In the genomic region with DNA sequence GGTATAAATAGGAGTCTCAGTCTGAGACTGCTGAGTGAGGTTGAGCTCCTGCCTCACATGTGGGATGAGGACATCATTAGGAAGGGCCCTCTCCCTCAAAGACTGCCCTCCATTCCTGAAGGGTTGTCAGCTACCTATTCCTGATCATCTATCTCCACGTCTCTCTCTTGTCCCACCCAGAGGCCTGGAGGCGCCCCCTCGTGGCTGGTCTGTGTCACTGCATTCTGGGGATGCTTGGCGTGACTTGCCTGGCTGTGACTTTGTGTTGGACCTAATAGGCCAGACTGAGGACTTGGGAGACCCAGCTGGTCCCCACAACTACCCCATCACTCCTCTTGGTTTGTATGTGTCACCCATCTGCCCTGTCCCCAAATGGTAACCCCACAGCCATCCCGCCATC, we compare ENCODE assay signal across 8 mouse cellular contexts. TPM values are rescaled to one million over a fixed set of nuclear protein-coding genes. Genes with fewer than 3 reads are reported as not detected.
DNase-seq lines count a peak whose midpoint lies in the region; ATAC-seq and TF ChIP-seq lines count a peak whose summit lies in the region.

No protein-coding gene starts in this region.

- H3K27me3 ChIP-seq in forebrain, embryonic 11.5 days (ENCODE audit: control insufficient read depth, insufficient read depth, low read length), result no peaks in the 10 kb centered on the region; the same call in 1 of the 2 replicates
- H3K27me3 ChIP-seq in forebrain, embryonic 12.5 days, result peaks cover 17% of the 10 kb centered on the region
- no peaks in the 10 kb centered on the region for H3K27me3 ChIP-seq in liver, embryonic 14.5 days (ENCODE audit: control insufficient read depth, insufficient read depth, low read length)

- TF ChIP-seq EP300 in liver, embryonic 14.5 days (IDR thresholded peaks at IDR 0.05; ENCODE audit: low read depth), result no peak

- H3K4me2 ChIP-seq in forebrain, embryonic 11.5 days (ENCODE audit: low read depth, low read length, severe bottlenecking), result no peak overlapping the region
- H3K4me2 ChIP-seq in forebrain, embryonic 12.5 days, result no peak overlapping the region
- H3K4me2 ChIP-seq in liver, embryonic 14.5 days (ENCODE audit: low read depth), result no peak overlapping the region

- no peak overlapping the region for H3K4me3 ChIP-seq in forebrain, embryonic 11.5 days (ENCODE audit: low read depth, low read length)
- no peak overlapping the region for H3K4me3 ChIP-seq in forebrain, embryonic 12.5 days (replicated peaks)
- no peak overlapping the region for H3K4me3 ChIP-seq in liver, embryonic 14.5 days (ENCODE audit: insufficient read depth in 1 of 2, low read depth in 2 of 2, low read length in 2 of 2)

- no peak overlapping the region for H3K27ac ChIP-seq in forebrain, embryonic 11.5 days (ENCODE audit: low read depth, low read length)
- H3K27ac ChIP-seq in forebrain, embryonic 12.5 days, result no peak overlapping the region
- H3K27ac ChIP-seq in liver, embryonic 14.5 days, result no peak overlapping the region

- H3K9ac ChIP-seq in forebrain, embryonic 11.5 days (ENCODE audit: low read length), result no peak overlapping the region
- H3K9ac ChIP-seq in forebrain, embryonic 12.5 days, result no peak overlapping the region
- no peak overlapping the region for H3K9ac ChIP-seq in liver, embryonic 14.5 days (replicated peaks)

- no peaks in the 10 kb centered on the region for H3K36me3 ChIP-seq in forebrain, embryonic 11.5 days (ENCODE audit: control insufficient read depth, insufficient read depth, low read length)
- H3K36me3 ChIP-seq in forebrain, embryonic 12.5 days (replicated peaks), result no peaks in the 10 kb centered on the region
- H3K36me3 ChIP-seq in liver, embryonic 14.5 days (replicated peaks; ENCODE audit: control insufficient read depth, insufficient read depth, low read depth), result no peaks in the 10 kb centered on the region

- H3K4me1 ChIP-seq in forebrain, embryonic 11.5 days (replicated peaks; ENCODE audit: control insufficient read depth, insufficient read depth, low read length), result no peaks in the 10 kb centered on the region
- H3K4me1 ChIP-seq in forebrain, embryonic 12.5 days, result no peaks in the 10 kb centered on the region
- H3K4me1 ChIP-seq in liver, embryonic 14.5 days (replicated peaks; ENCODE audit: control insufficient read depth in 2 of 2, insufficient read depth in 2 of 2, low read length in 1 of 2), result peaks cover 0 to 5% of the 10 kb centered on the region in 2 experiments; a peak in 2 of 4 replicates

- no peaks in the 10 kb centered on the region for H3K9me3 ChIP-seq in forebrain, embryonic 11.5 days (ENCODE audit: control insufficient read depth, low read length)
- H3K9me3 ChIP-seq in forebrain, embryonic 12.5 days, result no peaks in the 10 kb centered on the region
- no peaks in the 10 kb centered on the region for H3K9me3 ChIP-seq in liver, embryonic 14.5 days (ENCODE audit: control insufficient read depth, low read length)

- WGBS in forebrain, embryonic 11.5 days, result 25% methylated on average over 5 of the region's 5 CpGs
- 24% methylated on average over 5 of the region's 5 CpGs for WGBS in forebrain, embryonic 12.5 days
- 21% methylated on average over 5 of the region's 5 CpGs for WGBS in liver, embryonic 14.5 days (ENCODE audit: insufficient replicate concordance)

- TF ChIP-seq CTCF in liver, embryonic 14.5 days (IDR thresholded peaks at IDR 0.05; ENCODE audit: low read depth), result peak; percentile 98

- no peak for ATAC-seq in forebrain, embryonic 11.5 days (replicated peaks; ENCODE audit: low FRiP score)
- ATAC-seq in forebrain, embryonic 12.5 days (ENCODE audit: low FRiP score), result no peak
- ATAC-seq in liver, embryonic 14.5 days (ENCODE audit: insufficient read depth), result no peak

- DNase-seq in forebrain, embryonic 11.5 days (ENCODE audit: low spot score), result peak; percentile 71
- peak; percentile 39 for DNase-seq in urinary bladder, postnatal 25 days (ENCODE audit: low spot score)
- DNase-seq in urinary bladder, postnatal 4 days (ENCODE audit: low spot score in 2 of 2), result no peak
- peak in 1 of 3 experiments; percentile 45 for DNase-seq in liver, embryonic 14.5 days (ENCODE audit: low read depth in 3 of 3, low spot score in 3 of 3)
- DNase-seq in thymus, postnatal 14 days, result peak; percentile 57
- DNase-seq in heart, adult 9 months (ENCODE audit: low spot score in 2 of 2), result no peak
- DNase-seq in urinary bladder, postnatal 36 days (ENCODE audit: low spot score in 2 of 2), result no peak

RNA-seq across cellular contexts. Expression of gene Smim5, which starts 18.8 kb away (rescaled TPM):
- polyA plus RNA-seq in forebrain, embryonic 11.5 days (2014; fragmentation: Nextera tagmentation; extraction: Ambion mirVana), result 2.0 and 2.6 TPM in 2 replicates
- polyA plus RNA-seq in forebrain, embryonic 12.5 days (2016; fragmentation: Nextera tagmentation; extraction: Ambion mirVana), result 1.1 and 1.3 TPM in 2 replicates
- 20.6 and 25.1 TPM in 2 replicates for polyA plus RNA-seq in liver, embryonic 14.5 days (2012; rRNA removed)
- polyA plus RNA-seq in liver, embryonic 14.5 days (2014; fragmentation: Nextera tagmentation; extraction: Ambion mirVana), result 45.3 and 48.8 TPM in 2 replicates

RNA-seq across cellular contexts. Expression of gene Myo15b, which starts 22.8 kb away (rescaled TPM):
- 0.16 TPM in 1 of 2 replicates, not detected in the other for polyA plus RNA-seq in forebrain, embryonic 11.5 days (2014; fragmentation: Nextera tagmentation; extraction: Ambion mirVana)
- polyA plus RNA-seq in forebrain, embryonic 12.5 days (2016; fragmentation: Nextera tagmentation; extraction: Ambion mirVana), result 0.17 and 0.31 TPM in 2 replicates
- 0.36 and 0.42 TPM in 2 replicates for polyA plus RNA-seq in liver, embryonic 14.5 days (2012; rRNA removed)
- 0.09 and 0.29 TPM in 2 replicates for polyA plus RNA-seq in liver, embryonic 14.5 days (2014; fragmentation: Nextera tagmentation; extraction: Ambion mirVana)

RNA-seq across cellular contexts. Expression of gene Smim6, which starts 30.8 kb away (rescaled TPM):
- 0.72 and 0.95 TPM in 2 replicates for polyA plus RNA-seq in forebrain, embryonic 11.5 days (2014; fragmentation: Nextera tagmentation; extraction: Ambion mirVana)
- polyA plus RNA-seq in forebrain, embryonic 12.5 days (2016; fragmentation: Nextera tagmentation; extraction: Ambion mirVana), result 0.49 and 1.1 TPM in 2 replicates
- polyA plus RNA-seq in liver, embryonic 14.5 days (2012; rRNA removed), result 1.5 and 1.8 TPM in 2 replicates
- polyA plus RNA-seq in liver, embryonic 14.5 days (2014; fragmentation: Nextera tagmentation; extraction: Ambion mirVana), result 2.0 and 2.2 TPM in 2 replicates

RNA-seq across cellular contexts. Expression of gene Sap30bp, which starts 52.1 kb away (rescaled TPM):
- polyA plus RNA-seq in forebrain, embryonic 11.5 days (2014; fragmentation: Nextera tagmentation; extraction: Ambion mirVana), result 55.2 and 56.3 TPM in 2 replicates
- 56.8 and 61.9 TPM in 2 replicates for polyA plus RNA-seq in forebrain, embryonic 12.5 days (2016; fragmentation: Nextera tagmentation; extraction: Ambion mirVana)
- 8.7 and 22.6 TPM in 2 replicates for polyA plus RNA-seq in liver, embryonic 14.5 days (2012; rRNA removed)
- 20.0 and 21.2 TPM in 2 replicates for polyA plus RNA-seq in liver, embryonic 14.5 days (2014; fragmentation: Nextera tagmentation; extraction: Ambion mirVana)

RNA-seq across cellular contexts. Expression of gene Recql5, which starts 52.3 kb away (rescaled TPM):
- polyA plus RNA-seq in forebrain, embryonic 11.5 days (2014; fragmentation: Nextera tagmentation; extraction: Ambion mirVana), result 28.3 and 35.6 TPM in 2 replicates
- polyA plus RNA-seq in forebrain, embryonic 12.5 days (2016; fragmentation: Nextera tagmentation; extraction: Ambion mirVana), result 32.5 and 33.4 TPM in 2 replicates
- polyA plus RNA-seq in liver, embryonic 14.5 days (2012; rRNA removed), result 6.7 and 7.3 TPM in 2 replicates
- 6.1 and 6.5 TPM in 2 replicates for polyA plus RNA-seq in liver, embryonic 14.5 days (2014; fragmentation: Nextera tagmentation; extraction: Ambion mirVana)

Comparison
In these comparisons a context has a peak if more than half of its experiments do, and no peak if none do; other contexts are left out.
1. DNase-seq: peak in forebrain, embryonic 11.5 days (single experiment), urinary bladder, postnatal 25 days (single experiment) and thymus, postnatal 14 days (single experiment); none in urinary bladder, postnatal 4 days (0 of 2), heart, adult 9 months (0 of 2) and urinary bladder, postnatal 36 days (0 of 2).